Mouse (Mus musculus) E14TG2a.4 (cell line): ENCODE measurements at regions not wholly inside any gene's neighbourhood (a gene's known extent, or its start where the extent isn't known, plus 50 kb on each side); places are given as distances from the start of the nearest gene placed in this dataset.

Source experiments
- CTCF ChIP-seq: conservative IDR thresholded peaks from 2 replicates; pipeline ENCODE4 v1.5.1; 2014; ENCODE audit warnings: low read length
- POU5F1 ChIP-seq: IDR thresholded peaks from 2 replicates; pipeline ENCODE4 v1.6.1; 2014; ENCODE audit warnings: low read length, borderline replicate concordance

DNA sequence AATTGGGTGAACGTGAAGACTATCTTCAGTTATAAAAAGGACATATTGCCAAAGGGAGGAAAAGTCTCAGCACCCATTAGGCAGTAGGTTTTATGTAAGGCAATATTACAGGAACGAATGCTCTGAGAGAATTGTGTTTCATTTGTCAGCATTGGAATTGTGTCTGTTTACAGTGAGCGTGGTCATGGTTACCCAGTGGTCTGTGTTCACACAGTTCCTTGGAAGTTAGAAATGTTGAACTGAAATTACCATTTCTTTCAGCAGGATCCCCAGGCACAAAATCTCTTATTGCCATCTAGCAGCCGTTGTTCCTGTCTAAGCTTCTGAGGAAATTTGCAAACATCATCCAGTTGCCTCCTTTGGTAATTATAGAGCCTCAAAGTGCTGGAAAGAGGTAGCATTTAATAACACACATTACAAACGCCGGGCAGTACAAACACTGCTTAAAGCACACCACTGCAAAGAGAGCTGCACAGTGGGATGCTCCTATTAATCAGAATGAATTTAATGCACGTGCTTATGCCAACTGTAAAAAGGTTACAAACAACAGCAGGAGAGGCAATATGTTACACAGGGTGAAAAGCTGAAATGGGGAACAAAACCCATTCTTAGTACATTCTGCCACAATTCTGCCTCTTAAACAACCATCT is 555.4 kb upstream of the Marcks start:
- no peak for TF ChIP-seq CTCF
- TF ChIP-seq POU5F1: no peak
